Mouse (Mus musculus) forebrain, embryonic 16.5 days (tissue): ENCODE measurements around the gene Podxl2. TPM values are rescaled to one million over a fixed set of nuclear protein-coding genes. Genes with fewer than 3 reads are reported as not detected.

ENCODE experiments used
- ATAC-seq: fragments of 200-750 bp; cut with Nextera tagmentation; 2 replicates; pipeline ENCODE4 v1.8.0; 2017; ENCODE audit warnings: mild to moderate bottlenecking, moderate library complexity
- H3K27ac ChIP-seq: fragments of 300-500 bp; sonication (generic); 2 replicates; pipeline ENCODE4 v1.5.1; 2014; ENCODE audit warnings: low read length, control low read depth
- H3K27me3 ChIP-seq: fragments of 300-500 bp; sonication (generic); replicated peaks from 2 replicates; pipeline ENCODE4 v1.6.1; 2014; ENCODE audit warnings: low read length; ENCODE audit not compliant: control insufficient read depth, insufficient read depth
- H3K36me3 ChIP-seq: fragments of 300-500 bp; sonication (generic); 2 replicates; pipeline ENCODE4 v1.6.1; 2014; ENCODE audit not compliant: control insufficient read depth, insufficient read depth
- H3K4me1 ChIP-seq: fragments of 300-500 bp; sonication (generic); replicated peaks from 2 replicates; pipeline ENCODE4 v1.6.1; 2014; ENCODE audit warnings: low read length; ENCODE audit not compliant: control insufficient read depth, insufficient read depth
- H3K4me2 ChIP-seq: fragments of 300-500 bp; sonication (generic); 2 replicates; pipeline ENCODE4 v1.6.1; 2014; ENCODE audit warnings: mild to moderate bottlenecking, low read length, control low read depth
- H3K4me3 ChIP-seq: fragments of 300-500 bp; sonication (generic); replicated peaks from 2 replicates; pipeline ENCODE4 v1.5.1; 2014; ENCODE audit warnings: mild to moderate bottlenecking, low read length, control low read depth
- H3K9ac ChIP-seq: fragments of 300-500 bp; sonication (generic); replicated peaks from 2 replicates; pipeline ENCODE4 v1.6.1; 2014; ENCODE audit warnings: low read depth, low read length, control low read depth
- H3K9me3 ChIP-seq: fragments of 300-500 bp; sonication (generic); 2 replicates; pipeline ENCODE4 v1.6.1; 2016; ENCODE audit warnings: low read length; ENCODE audit not compliant: control insufficient read depth
- WGBS: fragments of 180-500 bp; shearing (Covaris S2); extraction: QIAGEN DNeasy Blood & Tissue Kit; methylation state at CpG from one replicate; pipeline ENCODE4 v1.1.7; 2014; 5-methylcytosine and 5-hydroxymethylcytosine counted together
- polyA plus RNA-seq: library from polyadenylated mRNA; unstranded; fragments of >200 nt; fragmentation: Nextera tagmentation; extraction: Ambion mirVana; gene quantifications from 2 replicates; pipeline ENCODE4 v1.2.1, GENCODE M21; 2015

Podxl2 gene
- polyA plus RNA-seq, 1 experiment from 2014 or later = 647 TPM

- WGBS = 73% methylated on average over 4 of the region's 4 CpGs
- Histone ChIP-seq H3K4me2 (no peak overlapping the region), H3K36me3 (no peaks in the 10 kb centered on the region), H3K27me3 (no peaks in the 10 kb centered on the region), H3K27ac (no peak overlapping the region), H3K9ac (no peak overlapping the region), H3K4me3 (no peak overlapping the region), H3K9me3 (no peaks in the 10 kb centered on the region), H3K4me1 (peaks cover 4% of the 10 kb centered on the region; the same call in 1 of the 2 replicates)
- no peak for ATAC-seq
Observed at GRCm38 (mm10) chr6:88803957-88804695, 70.7 kb downstream of the Podxl2 start.

GRCm38 (mm10) chr6:88803051-88803450, 71.8 kb downstream of the Podxl2 start:
- WGBS = 86% methylated on average over 7 of the region's 7 CpGs
- Histone ChIP-seq H3K9me3 (no peaks in the 10 kb centered on the region), H3K27me3 (no peaks in the 10 kb centered on the region), H3K4me1 (peaks cover 4% of the 10 kb centered on the region; the same call in 1 of the 2 replicates), H3K4me3 (no peak overlapping the region), H3K27ac (no peak overlapping the region), H3K36me3 (no peaks in the 10 kb centered on the region), H3K9ac (no peak overlapping the region), H3K4me2 (no peak overlapping the region)
- ATAC-seq = no peak

GRCm38 (mm10) chr6:88800735-88801134, 74.1 kb downstream of the Podxl2 start:
- WGBS = 48% methylated on average over 3 of the region's 3 CpGs
- Histone ChIP-seq H3K27ac (no peak overlapping the region), H3K4me3 (no peak overlapping the region), H3K9me3 (no peaks in the 10 kb centered on the region), H3K27me3 (no peaks in the 10 kb centered on the region), H3K36me3 (no peaks in the 10 kb centered on the region), H3K4me2 (no peak overlapping the region), H3K4me1 (peaks cover 4% of the 10 kb centered on the region; the same call in 1 of the 2 replicates), H3K9ac (no peak overlapping the region)
- 0 out of 2 replicates have a peak, but pooled peaks have one; percentile 20 for ATAC-seq

GRCm38 (mm10) chr6:88800191-88800590, 74.7 kb downstream of the Podxl2 start:
- H3K9ac ChIP-seq = no peak overlapping the region
- peaks cover 5% of the 10 kb centered on the region for H3K4me1 ChIP-seq
- H3K4me3 ChIP-seq = no peak overlapping the region
- WGBS = 76% methylated on average over 7 of the region's 7 CpGs
- no peaks in the 10 kb centered on the region for H3K9me3 ChIP-seq
- H3K27me3 ChIP-seq = no peaks in the 10 kb centered on the region
- ATAC-seq = no peak
- no peak overlapping the region for H3K27ac ChIP-seq
- H3K4me2 ChIP-seq = no peak overlapping the region
- H3K36me3 ChIP-seq = no peaks in the 10 kb centered on the region

DNA sequence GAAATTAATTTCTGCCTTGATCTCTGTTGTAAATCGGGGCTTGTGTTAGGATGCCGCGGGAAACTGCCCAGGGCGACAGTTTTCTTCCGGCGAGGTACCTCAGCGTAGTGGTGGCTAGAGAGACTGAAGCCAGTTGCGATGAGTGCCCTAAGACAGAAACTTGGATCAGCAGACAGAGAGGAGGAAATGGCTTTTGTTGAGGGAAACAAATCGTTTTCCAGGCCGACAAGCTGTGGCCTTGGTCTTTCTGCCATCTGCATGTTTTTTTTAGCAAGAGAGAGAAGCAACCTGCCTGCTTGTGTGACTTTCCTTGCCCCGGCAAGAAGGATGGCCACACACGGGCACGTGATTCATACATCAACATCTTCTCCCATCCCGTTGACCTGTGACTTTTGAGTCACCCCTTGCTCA, 80.3 kb downstream of the Podxl2 start:
- WGBS = 52% methylated on average over 14 of the region's 14 CpGs
- no peak overlapping the region for H3K4me3 ChIP-seq
- ATAC-seq = no peak; the same call in 1 of the 2 replicates
- H3K4me1 ChIP-seq = peaks cover 32% of the 10 kb centered on the region
- H3K27ac ChIP-seq = no peak overlapping the region; the same call in 1 of the 2 replicates
- no peaks in the 10 kb centered on the region for H3K36me3 ChIP-seq
- H3K4me2 ChIP-seq = 0 out of 2 replicates have a peak overlapping the region, but pooled peaks have one; percentile 20
- no peak overlapping the region for H3K9ac ChIP-seq
- H3K27me3 ChIP-seq = no peaks in the 10 kb centered on the region
- H3K9me3 ChIP-seq = no peaks in the 10 kb centered on the region

- H3K27ac ChIP-seq = peak overlapping the region; percentile 46
- peaks cover 32% of the 10 kb centered on the region for H3K4me1 ChIP-seq
- WGBS = 50% methylated on average over 13 of the region's 13 CpGs
- peak; percentile 46 for ATAC-seq
- no peak overlapping the region; the same call in 1 of the 2 replicates for H3K4me3 ChIP-seq
- no peaks in the 10 kb centered on the region for H3K36me3 ChIP-seq
- H3K4me2 ChIP-seq = peak overlapping the region; percentile 38
- H3K9me3 ChIP-seq = no peaks in the 10 kb centered on the region
- H3K9ac ChIP-seq = no peak overlapping the region
- H3K27me3 ChIP-seq = no peaks in the 10 kb centered on the region
Observed at GRCm38 (mm10) chr6:88793872-88794271, 81.0 kb downstream of the Podxl2 start.

DNA sequence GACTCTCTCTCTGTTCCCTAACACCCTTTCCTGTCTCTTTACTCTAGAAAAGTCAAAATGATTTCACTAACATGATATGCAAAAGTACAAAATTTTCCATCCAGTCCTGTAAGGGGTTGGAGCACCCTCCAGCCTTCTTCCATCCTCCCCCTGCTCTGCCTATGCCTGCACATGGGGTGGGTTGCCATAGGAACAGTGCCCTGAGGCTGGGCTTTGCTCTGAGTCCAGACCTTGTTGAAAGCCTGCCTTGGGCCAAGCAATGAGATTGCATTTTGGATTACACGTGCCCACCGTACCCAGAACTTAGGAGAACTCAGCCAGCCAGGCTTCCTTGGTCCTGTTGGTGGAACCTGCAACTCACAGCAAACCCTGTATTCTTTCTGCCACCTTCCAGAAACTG, 81.6 kb downstream of the Podxl2 start:
- peaks cover 34% of the 10 kb centered on the region for H3K4me1 ChIP-seq
- peak; percentile 57 for ATAC-seq
- no peaks in the 10 kb centered on the region for H3K9me3 ChIP-seq
- no peak overlapping the region for H3K4me2 ChIP-seq
- no peak overlapping the region; the same call in 1 of the 2 replicates for H3K9ac ChIP-seq
- no peaks in the 10 kb centered on the region for H3K27me3 ChIP-seq
- no peaks in the 10 kb centered on the region for H3K36me3 ChIP-seq
- no peak overlapping the region for H3K4me3 ChIP-seq
- H3K27ac ChIP-seq = no peak overlapping the region
- WGBS = 12% methylated on average over 2 of the region's 2 CpGs

Other genes with a start within 250 kb of the Podxl2 start
- 0.37 and 0.52 TPM in 2 replicates for gene Kbtbd12, start 237.1 kb downstream of the Podxl2 start, polyA plus RNA-seq
- gene Mgll, start 150.6 kb downstream of the Podxl2 start, polyA plus RNA-seq = 23.3 and 35.2 TPM in 2 replicates
- gene Abtb1, start 33.1 kb downstream of the Podxl2 start, polyA plus RNA-seq = 44.7 and 47.0 TPM in 2 replicates
- 60.2 and 64.6 TPM in 2 replicates for gene Mcm2, start 23.7 kb upstream of the Podxl2 start, polyA plus RNA-seq
- gene Tpra1, start 27.2 kb upstream of the Podxl2 start, polyA plus RNA-seq = 56.9 and 70.0 TPM in 2 replicates